Mouse (Mus musculus): Measurements from ENCODE around the gene Ptprk.

Ptprk gene

DNA sequence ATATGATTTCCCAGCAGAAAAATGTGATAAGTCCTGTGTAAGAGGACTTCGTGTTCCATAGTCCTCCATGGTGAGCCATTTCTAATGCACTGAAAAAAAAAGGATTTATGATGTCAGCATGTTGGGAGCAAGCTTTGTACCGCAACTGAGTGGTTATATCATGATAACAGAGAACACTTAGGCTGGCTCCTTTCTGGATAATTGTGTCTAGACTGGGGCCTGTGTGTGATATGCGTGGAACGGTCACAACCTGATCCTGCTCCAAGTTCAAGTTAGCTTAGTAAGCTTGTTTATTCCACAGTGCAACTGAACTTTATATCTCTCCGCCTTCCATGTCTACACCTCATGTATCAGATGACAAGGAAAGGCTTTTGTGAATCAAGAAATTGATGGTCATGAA lies 260.6 kb downstream of the Ptprk start:
- 93% methylated on average over 5 of the region's 5 CpGs for WGBS

DNA sequence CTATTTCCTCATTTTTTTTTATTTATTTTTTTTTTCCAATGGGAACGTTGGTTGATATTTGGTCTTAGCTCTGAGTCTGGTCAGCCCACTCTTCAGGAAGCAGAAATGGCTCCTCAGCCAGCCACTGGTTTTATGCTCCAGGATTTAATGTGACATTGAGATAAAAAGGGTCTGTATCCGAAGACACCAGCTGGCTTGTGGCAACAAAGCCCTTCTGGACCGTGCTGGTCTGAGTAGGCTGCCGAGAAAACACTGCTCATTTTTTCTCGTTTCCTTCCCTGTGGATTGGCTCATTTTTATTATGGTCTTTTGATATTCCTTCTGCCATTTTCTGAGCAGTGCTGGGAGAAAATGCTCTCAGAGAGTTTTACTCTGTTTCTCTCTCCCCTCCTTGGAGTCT lies 263.9 kb downstream of the Ptprk start:
- WGBS = 49% methylated on average over 5 of the region's 5 CpGs

GRCm38 (mm10) chr10:28345196-28345681 lies 270.6 kb downstream of the Ptprk start:
- 59% methylated on average over 8 of the region's 8 CpGs for WGBS

DNA sequence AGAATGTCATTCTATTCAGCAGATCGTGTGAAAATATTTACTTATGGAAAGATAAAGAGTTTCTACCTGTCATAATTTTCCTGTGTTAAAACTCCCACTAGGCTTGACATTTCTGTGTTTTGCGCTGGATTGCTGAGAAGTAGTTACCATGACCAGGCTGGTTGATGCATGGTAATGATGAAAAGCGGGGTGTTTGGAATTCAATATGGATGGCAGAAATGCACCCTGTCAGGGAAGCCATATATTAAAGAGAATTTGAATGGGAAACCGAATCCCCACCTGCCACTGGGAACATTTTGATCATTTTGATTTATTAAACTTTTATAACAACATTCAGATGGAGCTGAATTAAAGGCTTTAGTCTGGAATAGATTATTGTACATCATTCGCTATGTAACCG lies 290.7 kb downstream of the Ptprk start:
- WGBS = 93% methylated on average over 6 of the region's 6 CpGs

- WGBS = 90% methylated on average over 5 of the region's 5 CpGs
Measured at GRCm38 (mm10) chr10:28366065-28366677, 291.6 kb downstream of the Ptprk start.

- 86% methylated on average over 2 of the region's 2 CpGs for WGBS
Measured at GRCm38 (mm10) chr10:28369808-28370207, 295.2 kb downstream of the Ptprk start.

DNA sequence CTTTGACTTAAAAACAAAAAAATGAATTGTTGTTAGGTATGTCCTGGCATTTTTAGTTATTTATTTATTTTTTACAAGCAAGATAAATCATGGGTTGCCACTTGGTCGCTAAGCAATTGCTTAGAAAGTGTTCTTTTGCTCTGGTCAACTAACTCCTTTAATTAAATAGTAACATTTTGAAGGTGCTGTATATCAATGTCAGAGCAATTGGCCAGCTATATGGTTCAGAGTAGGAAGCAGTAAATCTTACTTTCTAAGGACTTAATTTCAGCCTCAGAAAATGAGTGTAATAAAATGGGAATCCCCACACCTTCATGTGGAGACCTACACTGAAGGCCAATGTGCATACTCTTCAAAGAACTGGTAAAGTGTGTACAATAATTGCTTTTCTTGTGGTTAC lies 300.3 kb downstream of the Ptprk start:
- WGBS = 93% methylated on average over 1 of the region's 1 CpGs

DNA sequence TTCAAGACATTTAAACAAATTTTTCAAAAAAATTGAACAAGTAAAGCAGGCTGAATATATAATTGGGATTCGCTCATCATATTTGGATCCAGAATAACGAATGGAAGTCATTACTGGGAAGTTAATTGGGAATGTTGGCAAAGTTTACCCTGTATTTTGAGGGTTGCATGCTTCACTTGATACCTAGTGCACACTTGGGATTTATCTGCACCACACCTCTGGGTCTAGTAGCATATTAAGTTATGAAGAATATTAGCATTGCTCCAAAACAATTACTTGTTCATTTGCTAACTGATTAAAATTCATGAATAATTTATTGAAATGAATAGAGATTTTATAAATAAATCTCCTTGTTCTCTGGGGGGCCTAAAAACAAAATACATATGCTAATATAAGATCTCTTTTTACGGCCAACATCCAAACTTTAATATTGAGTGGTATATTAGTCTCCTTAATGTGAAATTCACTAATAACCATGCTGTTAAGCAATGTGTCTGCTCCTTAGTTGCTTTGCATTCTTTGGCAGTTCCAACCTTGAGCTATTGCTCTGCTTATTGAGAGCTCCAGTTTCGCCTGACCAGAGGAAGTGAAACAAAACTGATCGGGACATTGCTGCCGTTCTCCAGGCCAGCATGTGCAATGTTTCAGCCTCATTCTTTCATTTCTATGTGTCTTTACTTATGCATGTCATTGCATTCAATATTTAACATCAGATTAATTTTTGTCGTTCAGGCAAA lies 305.3 kb downstream of the Ptprk start:
- WGBS = 78% methylated on average over 7 of the region's 7 CpGs

- 90% methylated on average over 15 of the region's 15 CpGs for WGBS
Measured at GRCm38 (mm10) chr10:28387563-28388222, 313.1 kb downstream of the Ptprk start.

DNA sequence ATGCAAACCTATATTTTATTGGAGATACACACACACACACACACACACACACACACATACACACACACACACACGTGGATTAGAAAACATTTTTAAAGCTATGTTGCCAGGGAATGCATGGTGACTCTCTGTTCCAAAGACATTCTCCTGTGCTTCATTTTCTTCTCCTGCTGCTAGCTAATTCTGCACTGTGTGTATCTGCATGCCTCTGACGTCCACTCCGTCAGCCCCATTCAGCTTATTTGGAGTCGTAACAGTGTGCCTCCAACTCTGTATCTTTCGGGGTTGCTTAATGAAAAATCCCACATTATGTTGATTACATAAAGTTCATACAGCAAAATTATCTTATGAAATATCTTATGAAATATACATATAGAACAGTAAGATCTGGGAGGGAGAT lies 316.5 kb downstream of the Ptprk start:
- 69% methylated on average over 5 of the region's 5 CpGs for WGBS

GRCm38 (mm10) chr10:28395610-28396519 lies 321.2 kb downstream of the Ptprk start:
- WGBS = 58% methylated on average over 2 of the region's 2 CpGs

DNA sequence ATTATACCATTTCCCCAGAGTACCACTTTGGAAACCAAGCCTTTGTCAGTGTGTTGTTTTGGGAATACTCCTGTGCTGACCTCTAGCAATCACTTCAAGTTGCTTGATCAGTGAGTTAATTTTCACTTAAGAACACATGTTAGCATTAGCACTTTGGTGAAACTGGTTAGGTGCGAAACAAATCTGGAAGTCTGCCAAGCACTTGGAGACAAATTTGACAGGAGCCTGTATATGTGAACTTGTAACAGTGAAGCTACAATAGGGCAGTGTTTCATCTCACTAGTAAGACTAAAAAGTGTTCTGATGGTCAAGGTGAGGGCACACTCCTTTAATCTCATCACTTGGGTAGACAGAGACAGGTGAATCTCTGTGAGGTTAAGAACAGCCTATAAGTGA lies 321.9 kb downstream of the Ptprk start:
- WGBS = 41% methylated on average over 1 of the region's 1 CpGs

DNA sequence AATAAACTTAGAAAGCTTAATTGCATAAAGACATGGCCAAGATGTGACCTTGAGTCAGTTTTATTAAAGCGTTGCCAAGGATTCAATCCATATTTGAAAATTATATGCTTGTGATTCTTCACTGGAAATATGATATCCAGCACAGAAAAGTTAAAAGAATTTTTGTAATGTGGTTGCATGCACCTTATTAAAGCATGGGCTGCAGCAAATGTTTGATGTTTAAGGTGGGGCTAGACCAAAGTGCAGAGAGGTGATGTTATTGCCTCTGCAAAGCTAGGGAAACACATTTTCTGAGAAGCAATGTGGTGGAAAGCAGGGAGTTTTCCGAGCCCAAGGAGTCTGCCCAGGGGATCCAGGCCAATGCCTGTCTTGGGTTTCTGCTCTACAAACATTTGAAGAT lies 334.4 kb downstream of the Ptprk start:
- WGBS = 83% methylated on average over 2 of the region's 2 CpGs

- 84% methylated on average over 4 of the region's 4 CpGs for WGBS
Measured at GRCm38 (mm10) chr10:28414823-28415222, 340.2 kb downstream of the Ptprk start.

DNA sequence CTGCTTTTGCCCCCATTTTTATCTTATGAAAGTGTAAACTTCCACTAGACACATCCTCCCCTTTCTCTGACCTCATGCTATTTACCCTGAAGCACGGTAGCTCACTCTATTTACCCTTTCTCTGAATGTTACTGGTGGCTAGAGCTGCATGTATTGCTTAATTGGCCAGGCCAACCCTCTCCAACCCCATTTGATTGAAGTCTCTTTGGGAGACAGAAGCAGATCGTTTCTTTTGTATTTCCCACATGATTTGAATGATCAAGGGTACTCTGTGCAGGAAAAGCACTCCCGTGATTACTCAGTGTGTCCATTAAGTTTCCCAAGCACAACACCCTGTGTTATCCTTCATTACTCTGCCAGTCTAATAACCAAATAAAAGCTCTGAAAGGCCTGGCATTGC lies 348.0 kb downstream of the Ptprk start:
- WGBS = 54% methylated on average over 3 of the region's 3 CpGs

GRCm38 (mm10) chr10:28436084-28436483 lies 361.5 kb downstream of the Ptprk start:
- WGBS = 62% methylated on average over 1 of the region's 1 CpGs

- 74% methylated on average over 4 of the region's 4 CpGs for WGBS
Measured at GRCm38 (mm10) chr10:28449853-28450252, 375.2 kb downstream of the Ptprk start.

- 82% methylated on average over 1 of the region's 1 CpGs for WGBS
Measured at GRCm38 (mm10) chr10:28450642-28451041, 376.0 kb downstream of the Ptprk start.

DNA sequence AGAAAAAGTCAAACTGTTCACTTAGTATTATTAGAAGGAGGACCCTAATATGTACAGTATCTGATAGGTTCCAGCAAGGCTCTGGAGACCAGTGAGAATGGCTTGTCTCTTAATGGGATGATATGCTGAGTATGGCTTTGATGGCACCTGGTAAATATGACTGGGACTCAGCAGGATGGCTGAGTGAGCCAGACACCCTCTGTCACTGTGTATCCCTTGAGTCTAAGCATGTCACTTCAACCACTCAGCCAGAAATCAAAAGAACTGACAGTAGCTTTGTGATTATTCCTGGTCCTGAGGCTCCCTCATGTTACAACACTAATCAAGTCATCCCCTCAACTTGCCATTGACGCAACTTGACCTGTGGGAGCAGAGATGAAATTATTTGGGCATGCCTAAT lies 383.4 kb downstream of the Ptprk start:
- WGBS = 71% methylated on average over 1 of the region's 1 CpGs

GRCm38 (mm10) chr10:28459963-28460362 lies 385.3 kb downstream of the Ptprk start:
- 82% methylated on average over 1 of the region's 1 CpGs for WGBS

DNA sequence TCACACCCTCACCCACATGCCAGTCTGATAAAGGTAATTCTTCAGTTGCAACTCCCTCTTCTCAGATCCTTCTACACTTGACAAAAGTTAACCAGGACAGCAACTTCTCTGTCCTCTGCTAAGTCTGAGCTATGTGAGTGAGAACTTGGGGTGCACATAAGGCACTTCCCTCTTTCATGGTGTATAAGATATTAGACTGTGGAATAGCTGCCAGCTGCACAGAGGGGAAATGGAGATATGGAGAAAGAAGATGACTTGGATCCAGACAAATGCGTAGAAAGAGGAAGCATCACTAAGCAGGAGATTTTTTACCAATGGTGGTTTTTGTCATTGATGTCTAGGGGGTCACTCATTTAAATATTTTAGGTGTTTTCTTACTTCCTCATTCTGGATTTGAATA lies 389.1 kb downstream of the Ptprk start:
- WGBS = 88% methylated on average over 1 of the region's 1 CpGs

Data from cerebral cortex, adult 2 months (tissue).